Mouse (Mus musculus) lung, postnatal 10 days (tissue): ENCODE results near the gene Plau.

Experiments
- DNase-seq: peaks from one replicate; pipeline ENCODE4 v3.0.0; 2021

Plau gene

DNA sequence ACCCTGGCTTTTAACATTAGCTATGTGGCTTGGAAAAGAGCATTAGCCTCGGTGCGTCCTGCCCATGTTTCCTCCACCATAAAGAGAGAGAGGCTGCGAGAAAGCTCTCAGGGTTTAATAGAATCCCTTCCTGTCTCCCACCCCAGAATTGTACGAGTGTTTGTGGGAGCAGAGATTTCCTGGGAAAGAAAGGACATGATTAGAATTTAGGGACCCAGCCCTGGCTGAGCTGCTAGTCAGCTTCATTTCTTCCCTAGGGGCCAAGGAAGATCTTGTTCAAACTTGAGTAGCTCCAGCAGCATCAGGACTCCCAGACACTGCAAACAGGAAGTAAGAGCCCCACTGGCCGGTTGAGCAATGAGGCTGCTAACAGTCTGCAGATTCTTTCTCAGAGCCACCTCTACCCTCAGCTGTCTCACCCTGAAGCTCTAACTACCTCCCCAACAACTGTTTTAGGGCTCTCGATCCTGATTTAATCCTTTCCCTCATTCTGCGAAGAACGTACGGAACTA, 9.2 kb downstream of the Plau start:
- peak; percentile 37 for DNase-seq

- peak; percentile 28 for DNase-seq
These were observed 9.8 kb downstream of the Plau start for GRCm38 (mm10) chr14:20846214-20846613.

DNA sequence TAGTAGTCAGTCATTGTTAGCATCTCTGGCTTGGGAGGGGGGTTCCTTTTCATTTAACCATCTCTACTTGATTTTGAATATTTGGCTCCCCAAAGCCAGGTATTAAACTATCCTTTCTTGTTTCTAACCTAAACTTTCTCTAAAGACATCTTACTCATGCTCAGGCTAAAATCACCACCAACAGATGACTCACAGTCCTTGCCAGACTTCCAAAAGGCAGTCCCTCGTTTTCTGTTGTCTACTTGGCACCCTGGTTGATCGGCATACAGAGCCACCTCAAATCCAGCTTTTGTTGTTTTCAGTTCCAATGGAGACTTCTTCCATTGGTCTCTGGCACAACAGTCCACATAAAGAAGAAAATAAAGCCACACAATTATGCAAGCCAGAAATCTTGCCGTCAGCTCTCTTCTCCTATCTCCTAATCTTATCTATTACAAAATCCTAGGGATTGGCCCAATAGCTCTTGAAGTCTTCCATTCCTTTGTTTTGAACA, 11.2 kb downstream of the Plau start:
- no peak for DNase-seq

GRCm38 (mm10) chr14:20849753-20850152, 13.3 kb downstream of the Plau start:
- DNase-seq = no peak

DNA sequence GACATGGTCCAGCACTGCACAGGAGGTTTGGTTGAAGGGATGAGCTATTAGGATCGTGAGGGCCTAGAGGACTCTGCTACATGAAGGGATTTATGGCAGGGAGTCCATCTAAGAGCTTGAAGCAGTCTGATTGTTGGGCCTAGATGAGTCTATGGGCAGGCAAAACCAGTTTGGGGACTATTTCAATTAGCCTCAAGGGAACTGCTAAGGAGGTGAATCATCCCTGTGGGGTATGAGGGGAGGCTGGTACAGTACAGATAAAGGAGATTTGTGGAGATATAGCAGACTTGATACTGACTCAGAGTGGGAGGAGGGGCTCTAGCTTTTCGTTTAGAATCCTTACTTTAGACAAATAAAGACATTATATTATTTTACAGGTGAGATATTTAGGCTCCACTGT, 14.0 kb downstream of the Plau start:
- no peak for DNase-seq

GRCm38 (mm10) chr14:20851776-20852175, 15.3 kb downstream of the Plau start:
- DNase-seq = no peak

- no peak for DNase-seq
These were observed 24.7 kb downstream of the Plau start for GRCm38 (mm10) chr14:20861152-20861551.

DNA sequence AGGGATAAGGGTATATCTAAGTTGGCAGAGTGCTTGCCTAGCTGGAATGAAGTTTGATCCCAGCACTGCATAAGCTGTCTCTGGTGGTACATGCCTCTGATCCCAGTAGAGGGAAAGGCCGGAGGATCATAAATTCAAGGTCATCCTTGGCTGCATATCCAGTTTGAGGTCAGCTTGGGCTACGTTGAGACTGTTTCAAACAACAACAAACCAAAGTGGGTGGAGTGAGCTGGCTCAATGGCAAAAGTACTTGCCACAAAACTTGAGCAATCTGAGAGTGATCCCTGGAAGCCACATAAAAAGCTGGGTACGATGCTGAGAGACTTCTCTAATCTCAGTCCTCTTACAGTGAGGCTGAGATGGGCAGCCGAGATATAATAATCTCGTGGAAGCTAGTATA, 25.1 kb downstream of the Plau start:
- no peak for DNase-seq

DNA sequence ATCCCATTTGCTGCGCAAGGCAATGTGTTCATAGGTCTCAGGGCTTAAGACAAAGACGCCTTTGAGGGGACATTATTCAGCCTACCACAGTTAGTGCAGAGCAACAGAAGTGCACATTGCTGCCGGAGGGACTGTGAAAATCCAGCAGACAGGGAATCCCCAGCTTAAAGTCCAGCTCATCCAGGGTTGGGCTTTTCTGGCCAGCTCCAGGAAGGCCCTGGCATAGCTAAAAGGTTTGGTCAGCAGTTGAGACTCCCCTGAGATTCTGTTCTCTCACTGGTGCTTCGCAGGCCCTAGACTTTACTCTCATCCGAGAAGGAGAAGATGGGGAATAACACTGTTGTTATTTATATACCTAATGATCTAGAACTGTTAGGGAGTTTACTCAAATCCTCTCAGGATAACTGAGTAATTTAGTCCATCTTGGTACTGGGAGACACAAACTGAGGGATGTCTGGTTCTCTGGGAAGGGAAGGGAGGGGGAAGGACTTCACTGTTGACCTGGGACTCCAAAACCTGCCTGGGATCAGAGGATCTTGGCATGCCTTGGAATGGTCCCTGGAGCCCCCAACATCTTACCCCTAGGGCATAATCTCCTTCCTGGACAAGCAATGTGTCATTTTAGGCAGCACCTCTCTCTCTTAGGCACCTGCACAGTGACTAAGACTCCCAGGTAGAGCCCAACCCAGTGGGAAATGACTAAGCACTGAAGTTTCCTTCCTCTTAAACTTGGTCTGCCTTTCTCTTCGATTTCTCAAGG, 27.0 kb downstream of the Plau start:
- no peak for DNase-seq

- no peak for DNase-seq
These were observed 27.7 kb downstream of the Plau start for GRCm38 (mm10) chr14:20864192-20864591.

DNA sequence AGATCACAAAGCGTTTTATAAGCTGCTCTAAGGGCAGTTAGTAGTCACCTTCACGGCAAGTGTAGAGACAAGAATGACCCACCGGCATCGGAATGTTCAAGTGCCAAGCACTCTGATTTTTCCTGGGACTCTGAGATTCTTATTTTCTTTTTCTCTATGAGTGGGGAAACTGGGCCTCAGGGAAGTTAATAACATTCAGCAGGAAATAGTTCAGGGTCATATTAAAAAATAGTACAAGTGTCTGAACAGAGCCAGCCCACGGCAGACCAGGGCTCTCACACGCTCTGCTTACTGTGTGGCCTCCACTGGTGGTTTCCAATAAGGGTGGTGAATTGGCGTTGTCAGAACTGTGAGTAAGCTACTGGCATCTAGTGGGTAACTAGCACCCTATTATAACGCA, 29.1 kb downstream of the Plau start:
- DNase-seq = no peak

DNA sequence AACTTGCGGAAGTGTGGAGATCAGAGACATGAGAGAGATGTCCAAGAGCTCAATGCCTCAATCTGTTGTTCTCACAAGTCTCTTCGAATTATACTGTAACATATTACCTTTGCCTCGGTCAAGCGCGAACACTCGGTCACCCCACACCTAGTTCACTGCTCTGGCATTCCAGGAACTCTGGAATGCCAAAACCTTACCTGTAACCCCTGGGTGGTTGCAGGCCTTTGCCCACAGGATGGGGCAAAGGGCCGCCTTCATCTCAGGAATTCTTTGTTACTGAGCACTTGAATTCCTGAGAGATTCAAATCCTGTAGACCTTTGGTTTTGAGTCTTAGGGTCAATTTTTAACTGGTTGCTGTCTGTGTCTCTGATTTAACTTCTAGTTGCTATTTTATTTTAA, 29.9 kb downstream of the Plau start:
- no peak for DNase-seq

DNA sequence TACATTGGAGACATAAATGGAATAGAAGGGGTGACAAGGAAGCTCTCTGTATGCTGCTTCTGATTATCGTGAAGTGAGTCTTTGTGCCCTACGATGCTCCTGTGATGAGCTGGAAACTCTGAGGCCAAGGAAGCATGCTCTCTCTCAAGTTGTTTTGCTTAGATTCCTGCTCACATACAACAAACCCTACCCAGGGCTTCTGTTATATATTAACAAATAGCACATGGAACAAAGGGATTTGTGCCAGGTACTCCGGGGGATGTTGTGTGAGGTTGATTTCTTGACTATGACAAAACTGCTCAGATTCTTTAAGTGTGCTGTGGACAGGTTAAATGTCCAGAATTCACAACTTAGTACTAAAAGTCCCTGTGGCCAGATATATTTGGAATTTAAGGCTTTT, 33.6 kb downstream of the Plau start:
- no peak for DNase-seq

DNA sequence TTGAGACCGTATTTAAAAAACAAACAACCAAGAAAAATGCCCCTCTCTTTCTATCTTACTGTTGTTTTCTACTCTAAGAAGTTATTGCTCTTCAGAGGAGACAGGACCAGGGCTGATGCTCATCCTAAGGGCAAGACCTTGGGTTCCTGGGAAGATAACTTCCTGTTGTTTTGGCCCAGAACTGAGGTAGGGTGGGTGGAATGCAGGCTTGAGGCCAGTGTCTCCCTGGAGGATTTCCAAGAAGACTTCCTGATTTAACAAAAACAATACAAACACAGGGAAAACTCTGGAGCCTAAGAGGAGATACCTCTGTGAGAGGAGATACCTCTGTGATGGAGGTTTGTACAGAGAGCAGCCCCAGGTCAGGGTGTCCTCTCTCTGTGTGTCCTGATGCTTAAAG, 35.0 kb downstream of the Plau start:
- peak; percentile 61 for DNase-seq

GRCm38 (mm10) chr14:20873307-20873706, 36.8 kb downstream of the Plau start:
- DNase-seq = peak; percentile 91

DNA sequence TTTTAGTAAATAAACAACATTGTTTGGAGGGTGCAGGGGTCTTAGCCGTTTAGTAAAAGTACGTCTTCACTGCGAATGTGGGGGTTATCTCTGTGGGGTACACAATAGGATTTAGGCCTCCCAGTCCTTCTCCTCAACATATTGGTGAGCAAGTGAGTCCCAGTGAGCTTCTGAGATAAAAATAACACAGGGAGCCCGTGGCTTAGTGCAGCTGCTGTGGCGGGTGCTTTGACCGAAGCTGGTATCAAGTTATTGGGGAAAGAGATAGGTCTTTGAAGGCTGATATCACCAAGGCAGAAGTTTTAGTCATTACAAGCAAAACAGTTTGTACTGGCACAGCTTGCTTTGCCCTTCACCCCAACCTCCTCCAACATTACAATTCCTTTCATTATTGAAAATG, 37.5 kb downstream of the Plau start:
- DNase-seq = no peak

- DNase-seq = no peak
These were observed 48.2 kb downstream of the Plau start for GRCm38 (mm10) chr14:20884691-20885090.

- peak; percentile 77 for DNase-seq
These were observed 48.8 kb downstream of the Plau start for GRCm38 (mm10) chr14:20885091-20885888.

DNA sequence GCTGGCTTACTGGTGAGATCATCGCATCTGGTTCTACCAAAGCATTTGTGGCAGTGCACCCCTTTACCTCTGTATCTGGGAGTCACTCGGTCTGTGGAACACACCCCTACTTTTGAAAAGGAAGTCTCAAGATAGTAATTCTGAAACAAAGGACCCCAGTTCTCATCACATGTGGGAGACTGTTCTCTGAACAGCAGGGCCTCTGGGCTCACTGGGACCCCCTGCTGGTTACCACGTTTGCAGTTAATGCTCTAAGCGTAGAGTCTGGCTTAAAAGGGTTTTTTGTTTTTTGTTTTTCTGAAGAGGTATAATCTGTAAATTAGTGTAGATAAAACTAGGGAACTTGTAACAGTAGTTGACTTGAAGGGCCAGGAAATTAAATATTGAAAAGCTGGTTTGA, 49.8 kb downstream of the Plau start:
- DNase-seq = peak; percentile 71

GRCm38 (mm10) chr14:20887541-20888085, 51.2 kb downstream of the Plau start:
- no peak for DNase-seq

DNA sequence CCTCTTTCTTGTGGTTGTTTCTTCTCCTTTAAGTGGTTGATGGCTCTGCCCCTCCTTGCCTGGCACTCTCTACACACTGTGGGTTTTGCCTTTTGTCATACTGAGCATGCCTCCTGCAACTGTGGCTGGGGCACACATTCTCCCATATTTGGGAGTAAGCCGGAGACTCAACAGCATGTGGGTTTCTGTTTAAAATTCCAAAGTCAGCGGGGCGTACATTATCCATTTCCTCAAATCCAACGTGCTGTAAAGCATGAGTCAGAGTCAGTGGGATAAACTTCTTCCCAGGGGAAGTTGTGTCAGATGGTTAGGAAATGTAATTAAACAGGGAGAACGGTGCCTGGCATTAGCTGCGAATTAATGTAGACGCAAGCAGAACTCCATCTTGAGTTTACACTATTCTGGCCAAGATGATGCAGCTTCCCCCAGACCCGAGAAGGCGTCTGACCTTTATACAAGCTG, 55.5 kb downstream of the Plau start:
- peak; percentile 71 for DNase-seq
